Mouse (Mus musculus) stomach, embryonic 16.5 days (tissue): ENCODE results near the gene Golga4. TPM values are rescaled to one million over a fixed set of nuclear protein-coding genes. Genes with fewer than 3 reads are reported as not detected.
A peak's percentile ranks its signal among the peaks of the same experiment; 100 is the strongest.

Source experiments
- ATAC-seq: fragments of 200-750 bp; cut with Nextera tagmentation; 2 replicates; pipeline ENCODE4 v1.8.0; 2017; ENCODE audit warnings: moderate number of reproducible peaks, moderate TSS enrichment; ENCODE audit not compliant: insufficient read depth, low FRiP score
- H3K27ac ChIP-seq: fragments of 300-500 bp; sonication (generic); 2 replicates; pipeline ENCODE4 v1.5.1; 2014; ENCODE audit warnings: low read length
- H3K27me3 ChIP-seq: fragments of 300-500 bp; sonication (generic); 2 replicates; pipeline ENCODE4 v1.6.1; 2014; ENCODE audit warnings: low read length, control low read depth, mixed read lengths; ENCODE audit not compliant: control insufficient read depth, insufficient read depth
- H3K36me3 ChIP-seq: fragments of 300-500 bp; sonication (generic); 2 replicates; pipeline ENCODE4 v1.6.1; 2014; ENCODE audit warnings: low read length; ENCODE audit not compliant: control insufficient read depth, insufficient read depth
- H3K4me1 ChIP-seq: fragments of 300-500 bp; sonication (generic); 2 replicates; pipeline ENCODE4 v1.6.1; 2014; ENCODE audit warnings: low read length, control low read depth, mixed read lengths; ENCODE audit not compliant: control insufficient read depth, insufficient read depth
- H3K4me2 ChIP-seq: fragments of 300-500 bp; sonication (generic); 2 replicates; pipeline ENCODE4 v1.6.1; 2014; ENCODE audit warnings: low read depth, low read length, mixed read lengths
- H3K4me3 ChIP-seq: fragments of 300-500 bp; sonication (generic); replicated peaks from 2 replicates; pipeline ENCODE4 v1.5.1; 2014; ENCODE audit warnings: mild to moderate bottlenecking, low read length
- H3K9ac ChIP-seq: fragments of 300-500 bp; sonication (generic); 2 replicates; pipeline ENCODE4 v1.6.1; 2014; ENCODE audit warnings: low read length
- H3K9me3 ChIP-seq: fragments of 300-500 bp; sonication (generic); replicated peaks from 2 replicates; pipeline ENCODE4 v1.6.1; 2016; ENCODE audit warnings: low read length, control low read depth; ENCODE audit not compliant: control insufficient read depth
- WGBS: fragments of 180-500 bp; shearing (Covaris S2); extraction: QIAGEN DNeasy Blood & Tissue Kit; methylation state at CpG from one replicate; pipeline ENCODE4 v1.1.7; 2014; 5-methylcytosine and 5-hydroxymethylcytosine counted together
- polyA plus RNA-seq: library from polyadenylated mRNA; unstranded; fragments of >200 nt; fragmentation: Nextera tagmentation; extraction: Ambion mirVana; gene quantifications from 2 replicates; pipeline ENCODE4 v1.2.1, GENCODE M21; 2015

Golga4 gene
- polyA plus RNA-seq, 1 experiment from 2014 or later: 50.6 TPM

DNA sequence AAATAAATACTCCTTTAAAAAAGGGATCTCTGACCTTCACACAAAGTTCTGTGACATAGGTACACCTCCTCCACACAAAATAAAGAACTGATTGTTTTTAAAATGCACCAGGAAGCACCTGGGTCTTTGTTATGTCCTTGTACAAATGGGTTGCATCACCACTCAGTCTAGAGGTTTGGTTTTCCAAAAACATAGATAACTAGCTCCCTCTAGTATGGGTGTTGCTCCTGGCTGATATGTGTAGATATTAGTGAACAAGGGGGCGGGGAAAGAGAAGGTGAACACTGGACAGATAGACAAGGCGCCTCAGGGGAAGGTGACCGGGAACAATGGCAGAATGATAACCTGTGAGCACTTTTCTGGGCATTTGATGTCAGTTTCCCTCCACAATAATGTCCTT is 10.1 kb upstream of the Golga4 start:
- no peak for ATAC-seq
- Histone ChIP-seq H3K36me3 (no peaks in the 10 kb centered on the region), H3K27ac (peak overlapping the region; percentile 46; the same call in 1 of the 2 replicates), H3K27me3 (no peaks in the 10 kb centered on the region), H3K4me2 (no peak overlapping the region), H3K4me1 (no peaks in the 10 kb centered on the region), H3K9ac (no peak overlapping the region), H3K4me3 (no peak overlapping the region), H3K9me3 (0 out of 2 replicates have a peak, but pooled peaks cover 4% of the 10 kb centered on the region)
- 92% methylated on average over 3 of the region's 3 CpGs for WGBS

- H3K4me2 ChIP-seq: no peak overlapping the region
- H3K9ac ChIP-seq: no peak overlapping the region
- H3K4me3 ChIP-seq: no peak overlapping the region
- peak; percentile 92 for ATAC-seq
- peak overlapping the region; percentile 46 for H3K27ac ChIP-seq
- H3K36me3 ChIP-seq: no peaks in the 10 kb centered on the region
- 0 out of 2 replicates have a peak, but pooled peaks cover 4% of the 10 kb centered on the region for H3K9me3 ChIP-seq
- 50% methylated on average over 3 of the region's 3 CpGs for WGBS
- H3K4me1 ChIP-seq: no peaks in the 10 kb centered on the region
- H3K27me3 ChIP-seq: no peaks in the 10 kb centered on the region
Measured at GRCm38 (mm10) chr9:118496952-118497351, 9.1 kb upstream of the Golga4 start.

DNA sequence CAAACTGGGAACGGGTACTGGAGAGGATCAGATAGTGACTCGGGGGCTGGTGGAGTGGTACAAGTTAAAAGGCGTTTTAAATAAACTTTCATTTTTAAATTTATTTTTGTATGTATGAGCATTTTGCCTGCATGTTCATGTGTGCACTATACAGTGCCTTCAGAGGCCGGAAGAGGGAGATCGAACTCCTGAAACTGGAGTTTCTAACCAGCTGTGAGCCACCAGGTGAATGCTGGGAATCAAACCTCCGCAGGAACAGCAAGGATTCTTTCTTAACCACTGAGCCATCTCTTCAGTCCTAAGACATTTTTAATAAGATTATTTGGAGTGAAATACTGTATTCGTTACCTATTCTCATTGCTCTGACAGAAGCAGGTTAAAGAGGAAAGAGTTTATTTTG is 8.0 kb upstream of the Golga4 start:
- 71% methylated on average over 7 of the region's 7 CpGs for WGBS
- no peak for ATAC-seq
- H3K36me3 ChIP-seq: no peaks in the 10 kb centered on the region
- 0 out of 2 replicates have a peak, but pooled peaks cover 4% of the 10 kb centered on the region for H3K9me3 ChIP-seq
- H3K4me2 ChIP-seq: no peak overlapping the region
- H3K27ac ChIP-seq: no peak overlapping the region
- no peaks in the 10 kb centered on the region for H3K27me3 ChIP-seq
- no peak overlapping the region for H3K9ac ChIP-seq
- no peaks in the 10 kb centered on the region for H3K4me1 ChIP-seq
- no peak overlapping the region for H3K4me3 ChIP-seq

DNA sequence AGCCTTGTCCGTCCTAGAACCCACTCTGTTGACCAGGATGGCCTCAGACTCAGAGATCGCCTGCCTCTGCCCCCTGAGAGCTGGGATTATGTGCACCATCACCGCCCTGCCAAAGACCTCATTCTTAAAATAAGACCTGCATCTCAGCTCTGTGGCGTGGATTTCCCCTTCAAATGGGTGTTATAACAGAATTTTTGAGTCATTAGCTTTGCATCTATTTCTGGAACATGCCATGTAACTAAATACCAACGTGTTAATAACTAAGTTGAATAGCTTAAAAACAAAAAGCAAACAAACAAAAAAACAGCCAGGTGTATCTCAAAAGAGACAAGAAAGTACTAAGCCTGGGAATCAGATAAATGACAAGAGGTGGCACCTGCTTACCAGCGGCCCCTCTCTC is 5.1 kb upstream of the Golga4 start:
- no peak overlapping the region for H3K4me3 ChIP-seq
- no peaks in the 10 kb centered on the region for H3K36me3 ChIP-seq
- no peak for ATAC-seq
- H3K4me2 ChIP-seq: no peak overlapping the region
- WGBS: 79% methylated on average over 6 of the region's 6 CpGs
- no peak overlapping the region for H3K27ac ChIP-seq
- H3K9me3 ChIP-seq: no peaks in the 10 kb centered on the region
- no peaks in the 10 kb centered on the region for H3K27me3 ChIP-seq
- no peak overlapping the region for H3K9ac ChIP-seq
- no peaks in the 10 kb centered on the region for H3K4me1 ChIP-seq

GRCm38 (mm10) chr9:118504656-118505055 is 1.4 kb upstream of the Golga4 start:
- no peaks in the 10 kb centered on the region for H3K27me3 ChIP-seq
- H3K9me3 ChIP-seq: no peaks in the 10 kb centered on the region
- H3K4me2 ChIP-seq: no peak overlapping the region
- no peak overlapping the region for H3K4me3 ChIP-seq
- H3K36me3 ChIP-seq: no peaks in the 10 kb centered on the region
- ATAC-seq: no peak
- H3K4me1 ChIP-seq: peaks cover 19% of the 10 kb centered on the region; the same call in 1 of the 2 replicates
- no peak overlapping the region for H3K9ac ChIP-seq
- H3K27ac ChIP-seq: no peak overlapping the region
- WGBS: 72% methylated on average over 3 of the region's 3 CpGs

DNA sequence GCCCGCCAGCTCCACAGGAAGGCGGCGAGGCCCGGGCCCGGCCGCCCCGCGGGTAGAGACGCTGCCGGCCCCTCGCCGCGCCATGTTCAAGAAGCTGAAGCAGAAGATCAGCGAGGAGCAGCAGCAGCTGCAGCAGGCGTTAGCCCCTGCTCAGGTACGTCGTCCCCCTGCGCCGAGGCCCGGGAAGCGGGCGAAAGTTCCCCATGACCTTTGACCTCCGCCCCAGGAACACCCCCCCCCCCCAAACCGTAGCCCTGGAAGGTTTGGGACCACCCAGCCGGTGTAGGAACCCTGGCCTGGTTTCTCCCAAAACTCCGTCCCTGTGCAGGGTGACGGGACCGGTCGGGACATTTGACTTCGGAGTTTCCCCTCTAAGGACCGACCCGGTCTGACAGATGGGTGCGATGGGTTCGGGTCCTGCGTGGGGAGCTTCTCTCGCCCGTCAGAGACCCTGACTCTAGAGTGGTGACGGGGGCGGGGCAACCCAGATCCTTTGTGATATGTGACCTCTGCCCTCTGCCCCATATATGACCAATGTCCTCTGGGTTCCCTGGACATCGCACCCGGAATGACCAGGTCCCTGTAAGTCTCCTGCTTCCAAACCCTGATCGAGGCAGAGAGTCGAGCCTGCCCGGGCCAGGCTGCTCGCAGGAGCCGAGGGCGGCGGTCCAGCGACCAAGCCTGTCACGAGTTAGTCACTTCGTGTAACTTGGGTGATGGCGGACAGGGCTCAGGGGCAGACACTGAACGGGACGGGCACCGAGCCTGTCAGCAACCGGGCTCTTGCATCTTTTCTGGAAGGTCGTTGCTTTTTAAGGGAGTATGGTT is 551 bp downstream of the Golga4 start:
- ATAC-seq: peak; percentile 42; the same call in 1 of the 2 replicates

DNA sequence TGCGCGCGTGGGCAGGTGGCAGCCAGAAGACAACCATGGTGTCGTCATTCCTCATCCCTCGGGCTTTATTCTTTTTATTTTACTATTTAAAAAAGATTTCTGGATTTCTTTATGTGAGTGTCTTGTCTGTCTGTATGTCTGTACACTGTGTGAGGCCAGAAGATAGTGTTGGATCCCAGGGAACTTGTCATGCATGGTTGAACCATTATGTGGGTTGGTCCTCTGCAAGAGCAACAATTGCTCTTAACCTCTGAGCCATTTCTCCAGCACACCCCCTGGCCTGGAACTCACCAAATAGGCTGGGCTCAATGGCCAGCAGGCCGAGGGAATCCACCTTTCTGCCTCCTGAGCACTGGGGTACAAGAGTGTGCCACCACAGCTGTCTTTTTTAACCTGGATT is 1.5 kb downstream of the Golga4 start:
- H3K4me3 ChIP-seq: peak overlapping the region; percentile 94
- H3K4me2 ChIP-seq: peak overlapping the region; percentile 97
- H3K36me3 ChIP-seq: no peaks in the 10 kb centered on the region
- H3K9ac ChIP-seq: peak overlapping the region; percentile 97
- WGBS: 80% methylated on average over 6 of the region's 6 CpGs
- no peak overlapping the region for H3K27ac ChIP-seq
- H3K27me3 ChIP-seq: no peaks in the 10 kb centered on the region
- no peaks in the 10 kb centered on the region for H3K9me3 ChIP-seq
- peaks cover 28% of the 10 kb centered on the region for H3K4me1 ChIP-seq
- no peak for ATAC-seq

More for the DNA sequence above, 551 bp downstream of the Golga4 start:
- Histone ChIP-seq H3K9me3 (no peaks in the 10 kb centered on the region), H3K4me2 (peak overlapping the region; percentile 97), H3K27me3 (no peaks in the 10 kb centered on the region), H3K36me3 (no peaks in the 10 kb centered on the region), H3K4me3 (peak overlapping the region; percentile 94), H3K27ac (peak overlapping the region; percentile 72), H3K9ac (peak overlapping the region; percentile 97), H3K4me1 (peaks cover 25% of the 10 kb centered on the region)
- under 1% methylated on average over 57 of the region's 57 CpGs for WGBS

- 84% methylated on average over 7 of the region's 7 CpGs for WGBS
- Histone ChIP-seq H3K27ac (no peak overlapping the region), H3K27me3 (no peaks in the 10 kb centered on the region), H3K4me3 (no peak overlapping the region), H3K9ac (no peak overlapping the region), H3K4me2 (no peak overlapping the region), H3K9me3 (no peaks in the 10 kb centered on the region), H3K4me1 (peaks cover 28% of the 10 kb centered on the region), H3K36me3 (no peaks in the 10 kb centered on the region)
- ATAC-seq: no peak
Measured at GRCm38 (mm10) chr9:118508601-118509000, 2.5 kb downstream of the Golga4 start.

DNA sequence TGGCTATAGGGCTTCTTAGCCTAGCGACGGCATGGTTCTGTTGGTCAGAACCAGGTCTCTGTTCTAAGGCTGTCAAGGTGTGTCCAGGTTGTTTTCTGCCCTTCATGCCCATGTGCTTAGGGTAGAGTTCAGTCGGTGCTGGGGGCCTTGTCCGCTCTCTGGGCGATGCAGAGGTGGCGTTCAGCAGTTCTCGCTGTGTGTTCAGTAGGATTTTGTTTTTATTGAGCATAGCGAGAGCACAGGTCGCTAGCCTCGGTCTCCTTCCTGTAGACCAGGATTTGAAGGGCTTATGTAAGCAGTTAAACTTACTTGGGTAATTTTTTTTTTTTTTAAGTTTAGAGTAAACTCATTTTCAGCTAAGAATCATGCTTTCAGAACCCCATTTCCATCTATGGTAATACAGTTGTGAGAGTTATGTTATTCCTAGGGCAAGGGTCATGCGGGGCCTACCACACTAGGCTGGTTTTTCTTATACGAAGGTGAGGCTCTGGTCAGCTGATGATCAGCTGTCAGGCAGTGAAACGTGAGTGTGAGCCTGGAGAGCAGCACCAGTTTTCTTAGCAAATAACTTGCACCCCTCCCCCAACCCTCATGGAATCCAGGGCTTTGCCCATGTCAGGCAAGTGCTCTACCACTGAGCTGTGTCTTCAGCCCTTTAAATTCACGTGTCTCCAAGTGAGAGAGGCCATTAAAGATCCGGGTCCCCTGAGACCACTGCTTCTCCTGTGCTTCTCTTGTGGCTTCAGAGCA is 5.0 kb downstream of the Golga4 start:
- no peak for ATAC-seq
- peak overlapping the region; percentile 6; the same call in 1 of the 2 replicates for H3K27ac ChIP-seq
- no peak overlapping the region for H3K4me2 ChIP-seq
- no peaks in the 10 kb centered on the region for H3K27me3 ChIP-seq
- H3K36me3 ChIP-seq: peaks cover 11% of the 10 kb centered on the region; the same call in 1 of the 2 replicates
- no peaks in the 10 kb centered on the region for H3K9me3 ChIP-seq
- peaks cover 28% of the 10 kb centered on the region for H3K4me1 ChIP-seq
- no peak overlapping the region for H3K9ac ChIP-seq
- H3K4me3 ChIP-seq: no peak overlapping the region
- WGBS: 66% methylated on average over 15 of the region's 15 CpGs
